Mouse (Mus musculus) forebrain, postnatal 0 days (tissue): ENCODE data around the gene Golim4. TPM values are rescaled to one million over a fixed set of nuclear protein-coding genes. Genes with fewer than 3 reads are reported as not detected.

Experiments used
- ATAC-seq: fragments of 200-750 bp; cut with Nextera tagmentation; 2 replicates; pipeline ENCODE4 v1.8.0; 2017; ENCODE audit warnings: mild to moderate bottlenecking, moderate library complexity
- DNase-seq: peaks from one replicate; pipeline ENCODE4 v3.0.0-alpha.2; 2015
- H3K27ac ChIP-seq: fragments of 300-500 bp; sonication (generic); 2 replicates; pipeline ENCODE4 v1.5.1; 2014; ENCODE audit warnings: low read depth, mild to moderate bottlenecking, antibody characterized with exemption, low read length, moderate library complexity, mixed read lengths
- H3K27me3 ChIP-seq: fragments of 300-500 bp; sonication (generic); 2 replicates; pipeline ENCODE4 v1.6.1; 2014; ENCODE audit warnings: mild to moderate bottlenecking, low read length, mixed read lengths; ENCODE audit not compliant: insufficient read depth
- H3K36me3 ChIP-seq: fragments of 300-500 bp; sonication (generic); 2 replicates; pipeline ENCODE4 v1.6.1; 2014; ENCODE audit warnings: mild to moderate bottlenecking, moderate library complexity; ENCODE audit not compliant: insufficient read depth
- H3K4me1 ChIP-seq: fragments of 300-500 bp; sonication (generic); 2 replicates; pipeline ENCODE4 v1.6.1; 2014; ENCODE audit warnings: antibody characterized with exemption; ENCODE audit not compliant: insufficient read depth
- H3K4me2 ChIP-seq: fragments of 300-500 bp; sonication (generic); 2 replicates; pipeline ENCODE4 v1.6.1; 2014; ENCODE audit warnings: low read depth, mild to moderate bottlenecking, moderate library complexity
- H3K4me3 ChIP-seq: fragments of 300-500 bp; sonication (generic); 2 replicates; pipeline ENCODE4 v1.5.1; 2014; ENCODE audit warnings: low read depth, low read length, mixed read lengths
- H3K9ac ChIP-seq: fragments of 300-500 bp; sonication (generic); 2 replicates; pipeline ENCODE4 v1.6.1; 2014; ENCODE audit warnings: mild to moderate bottlenecking
- H3K9me3 ChIP-seq: fragments of 300-500 bp; sonication (generic); 2 replicates; pipeline ENCODE4 v1.6.1; 2016; ENCODE audit warnings: low read length
- CTCF ChIP-seq: sonication (generic); IDR thresholded peaks from 2 replicates; pipeline ENCODE4 v1.5.1; 2016; ENCODE audit warnings: antibody characterized with exemption, control low read depth, low read depth
- WGBS: fragments of 180-500 bp; shearing (Covaris S2); extraction: QIAGEN DNeasy Blood & Tissue Kit; methylation state at CpG from one replicate; pipeline ENCODE4 v1.1.7; 2014; 5-methylcytosine and 5-hydroxymethylcytosine counted together
- polyA plus RNA-seq: library from polyadenylated mRNA; unstranded; fragments of >200 nt; fragmentation: Nextera tagmentation; extraction: Ambion mirVana; gene quantifications from 2 replicates; pipeline ENCODE4 v1.2.1, GENCODE M21; 2015
- total RNA-seq: library from RNA; depleted of rRNA; stranded (reverse); fragments of >200 nt; gene quantifications from 2 replicates; pipeline ENCODE4 v1.2.3, GENCODE M21; 2014

Golim4 gene
- total and polyA plus RNA-seq, 2 experiments from 2014 or later: 13.5 to 24.8 TPM

DNA sequence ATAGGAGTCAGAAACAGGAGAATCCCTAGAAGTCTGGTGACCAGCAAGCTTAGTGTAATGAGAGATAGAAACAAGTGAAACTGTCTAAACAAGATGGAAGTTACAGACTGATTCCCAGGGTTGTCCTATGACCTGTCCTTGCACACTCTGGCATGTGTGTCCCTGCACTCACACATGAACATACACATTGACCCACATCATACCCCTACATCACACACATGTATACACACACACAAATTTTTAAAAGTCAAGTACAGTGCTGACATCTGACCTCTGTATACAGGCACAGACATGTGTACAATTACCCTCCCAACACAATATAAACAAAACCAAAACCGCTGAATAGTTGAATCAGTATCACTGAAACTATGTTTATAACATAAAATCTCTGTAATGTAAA, 8.7 kb downstream of the Golim4 start:
- ATAC-seq (no peak), DNase-seq (no peak)
- Histone ChIP-seq H3K4me3 (no peak overlapping the region), H3K9ac (no peak overlapping the region), H3K27ac (no peak overlapping the region), H3K4me1 (no peaks in the 10 kb centered on the region), H3K36me3 (no peaks in the 10 kb centered on the region), H3K4me2 (no peak overlapping the region), H3K27me3 (no peaks in the 10 kb centered on the region), H3K9me3 (no peaks in the 10 kb centered on the region)
- WGBS: 92% methylated on average over 1 of the region's 1 CpGs
- no peak for TF ChIP-seq CTCF

DNA sequence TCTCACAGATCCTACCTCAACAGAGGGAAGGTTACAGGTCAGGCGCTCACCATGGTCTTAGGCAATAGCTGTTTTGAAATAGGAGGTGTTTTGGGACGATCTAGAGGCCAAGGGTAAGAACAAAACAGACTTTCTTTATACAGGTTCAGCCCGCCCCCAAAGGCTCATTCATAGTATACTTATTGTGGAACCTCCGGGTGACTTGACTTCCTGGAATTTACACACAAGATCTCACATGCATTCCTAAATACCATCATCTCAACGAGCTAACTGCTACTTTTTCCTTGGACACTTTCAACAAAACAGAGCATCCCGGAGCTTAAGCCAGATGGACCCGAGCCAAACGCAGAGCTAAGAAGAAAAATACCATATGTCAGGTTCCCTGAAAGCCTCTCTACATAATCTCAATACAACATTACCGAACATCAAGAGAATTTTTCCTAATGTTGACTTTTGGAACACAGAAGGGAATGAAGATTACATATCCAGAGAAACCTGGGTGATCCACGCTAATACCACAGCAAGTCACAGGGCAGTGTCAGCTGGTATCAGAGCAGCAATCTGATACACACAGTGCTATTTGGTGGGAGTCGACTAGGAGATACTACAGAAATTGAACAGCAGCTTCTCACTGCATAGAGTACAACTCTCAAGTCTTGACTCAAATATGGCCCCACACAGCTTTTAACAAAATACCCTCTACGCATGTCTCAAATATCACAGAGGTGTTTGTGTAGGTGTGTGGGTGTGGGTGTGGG, 14.3 kb downstream of the Golim4 start:
- Histone ChIP-seq H3K9me3 (no peaks in the 10 kb centered on the region), H3K4me1 (no peaks in the 10 kb centered on the region; the same call in 1 of the 2 replicates), H3K27me3 (no peaks in the 10 kb centered on the region), H3K9ac (no peak overlapping the region), H3K36me3 (no peaks in the 10 kb centered on the region), H3K4me2 (no peak overlapping the region), H3K4me3 (no peak overlapping the region), H3K27ac (no peak overlapping the region)
- 56% methylated on average over 12 of the region's 12 CpGs for WGBS
- TF ChIP-seq CTCF: no peak
- ATAC-seq (peak; percentile 34; the same call in 1 of the 2 replicates), DNase-seq (peak; percentile 57)

DNA sequence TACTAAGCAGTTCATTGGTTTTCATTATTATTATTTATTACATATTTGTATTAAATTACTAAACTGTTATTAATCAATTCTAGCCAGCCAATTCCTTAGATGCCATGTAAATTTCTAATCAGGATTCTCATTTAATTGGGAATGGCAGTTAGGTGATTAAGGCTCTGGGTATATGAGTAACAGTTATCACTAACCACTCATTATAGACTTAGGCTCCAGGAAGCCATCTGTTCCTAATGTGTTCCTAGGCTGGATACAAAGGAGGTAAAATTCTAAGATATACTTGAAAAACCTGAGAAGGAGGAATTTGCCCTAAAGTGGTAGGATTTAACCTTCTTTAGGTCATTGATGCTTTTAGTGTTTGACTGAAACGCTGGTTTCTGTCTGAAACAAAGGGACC, 14.9 kb downstream of the Golim4 start:
- ATAC-seq: no peak
- H3K9me3 ChIP-seq: no peaks in the 10 kb centered on the region
- DNase-seq: no peak
- H3K27me3 ChIP-seq: no peaks in the 10 kb centered on the region
- no peaks in the 10 kb centered on the region for H3K36me3 ChIP-seq
- H3K4me1 ChIP-seq: no peaks in the 10 kb centered on the region; the same call in 1 of the 2 replicates
- WGBS: 57% methylated on average over 1 of the region's 1 CpGs
- H3K9ac ChIP-seq: no peak overlapping the region
- H3K27ac ChIP-seq: no peak overlapping the region
- no peak overlapping the region for H3K4me2 ChIP-seq
- H3K4me3 ChIP-seq: no peak overlapping the region
- no peak for TF ChIP-seq CTCF

DNA sequence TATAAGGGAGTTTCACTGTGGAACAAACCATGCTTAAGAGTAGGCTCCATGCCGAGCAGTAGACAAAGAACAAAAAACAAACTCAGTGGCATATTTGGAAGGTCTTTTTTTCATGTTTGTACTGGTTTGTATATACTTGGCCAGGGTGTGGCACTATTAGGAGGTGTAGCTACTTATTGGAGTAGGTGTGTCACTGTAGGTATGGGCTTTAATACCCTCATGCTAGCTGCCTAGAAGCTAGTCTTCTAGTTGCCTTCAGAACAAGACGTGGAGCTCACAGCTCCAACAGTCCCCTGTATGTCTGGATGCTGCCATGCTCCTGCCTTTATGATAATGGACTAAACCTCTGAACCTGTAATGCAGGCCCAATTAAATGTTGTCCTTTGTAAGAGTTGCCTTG, 20.6 kb downstream of the Golim4 start:
- no peaks in the 10 kb centered on the region for H3K4me1 ChIP-seq
- no peak overlapping the region for H3K4me3 ChIP-seq
- H3K27me3 ChIP-seq: no peaks in the 10 kb centered on the region
- H3K4me2 ChIP-seq: no peak overlapping the region
- ATAC-seq (no peak), DNase-seq (no peak)
- H3K27ac ChIP-seq: no peak overlapping the region
- 90% methylated on average over 2 of the region's 2 CpGs for WGBS
- no peak overlapping the region for H3K9ac ChIP-seq
- no peaks in the 10 kb centered on the region for H3K9me3 ChIP-seq
- TF ChIP-seq CTCF: no peak
- H3K36me3 ChIP-seq: no peaks in the 10 kb centered on the region

- no peak for ATAC-seq
- Histone ChIP-seq H3K27me3 (no peaks in the 10 kb centered on the region), H3K4me2 (no peak overlapping the region), H3K27ac (no peak overlapping the region), H3K9ac (no peak overlapping the region), H3K4me3 (no peak overlapping the region), H3K4me1 (no peaks in the 10 kb centered on the region), H3K9me3 (no peaks in the 10 kb centered on the region), H3K36me3 (no peaks in the 10 kb centered on the region)
- DNase-seq: no peak
- 86% methylated on average over 2 of the region's 2 CpGs for WGBS
- no peak for TF ChIP-seq CTCF
Measured at GRCm38 (mm10) chr3:75930659-75931225, 26.0 kb downstream of the Golim4 start.

- H3K9me3 ChIP-seq: no peaks in the 10 kb centered on the region
- WGBS: 95% methylated on average over 7 of the region's 7 CpGs
- no peak overlapping the region for H3K9ac ChIP-seq
- no peak overlapping the region for H3K4me2 ChIP-seq
- no peak for TF ChIP-seq CTCF
- ATAC-seq: no peak
- no peak for DNase-seq
- H3K27me3 ChIP-seq: no peaks in the 10 kb centered on the region
- H3K27ac ChIP-seq: no peak overlapping the region
- H3K4me1 ChIP-seq: no peaks in the 10 kb centered on the region
- H3K4me3 ChIP-seq: no peak overlapping the region
- H3K36me3 ChIP-seq: no peaks in the 10 kb centered on the region
Measured at GRCm38 (mm10) chr3:75929926-75930548, 26.7 kb downstream of the Golim4 start.

GRCm38 (mm10) chr3:75926327-75926726, 30.4 kb downstream of the Golim4 start:
- no peak for ATAC-seq
- TF ChIP-seq CTCF: no peak
- H3K4me3 ChIP-seq: no peak overlapping the region

More at GRCm38 (mm10) chr3:75926327-75926726, 30.4 kb downstream of the Golim4 start:
- Histone ChIP-seq H3K9me3 (no peaks in the 10 kb centered on the region), H3K27me3 (no peaks in the 10 kb centered on the region), H3K27ac (no peak overlapping the region), H3K4me1 (no peaks in the 10 kb centered on the region), H3K36me3 (no peaks in the 10 kb centered on the region), H3K9ac (no peak overlapping the region), H3K4me2 (no peak overlapping the region)
- WGBS: 62% methylated on average over 3 of the region's 3 CpGs
- no peak for DNase-seq
